Mouse (Mus musculus) ES-E14 (cell line): ENCODE measurements around the gene Rab40c.

Experiments used
- CHD2 ChIP-seq: IDR thresholded peaks from 2 replicates; pipeline ENCODE4 v1.6.1; 2014; ENCODE audit warnings: mild to moderate bottlenecking, low read depth, low read length, inconsistent platforms
- MAFK ChIP-seq: IDR thresholded peaks from 2 replicates; pipeline ENCODE4 v1.6.1; 2014; ENCODE audit warnings: mild to moderate bottlenecking, low read depth, low read length, inconsistent platforms; ENCODE audit not compliant: insufficient read depth
- ZNF384 ChIP-seq: IDR thresholded peaks from 2 replicates; pipeline ENCODE4 v1.6.1; 2012; ENCODE audit warnings: low read depth, low read length, inconsistent platforms

DNA sequence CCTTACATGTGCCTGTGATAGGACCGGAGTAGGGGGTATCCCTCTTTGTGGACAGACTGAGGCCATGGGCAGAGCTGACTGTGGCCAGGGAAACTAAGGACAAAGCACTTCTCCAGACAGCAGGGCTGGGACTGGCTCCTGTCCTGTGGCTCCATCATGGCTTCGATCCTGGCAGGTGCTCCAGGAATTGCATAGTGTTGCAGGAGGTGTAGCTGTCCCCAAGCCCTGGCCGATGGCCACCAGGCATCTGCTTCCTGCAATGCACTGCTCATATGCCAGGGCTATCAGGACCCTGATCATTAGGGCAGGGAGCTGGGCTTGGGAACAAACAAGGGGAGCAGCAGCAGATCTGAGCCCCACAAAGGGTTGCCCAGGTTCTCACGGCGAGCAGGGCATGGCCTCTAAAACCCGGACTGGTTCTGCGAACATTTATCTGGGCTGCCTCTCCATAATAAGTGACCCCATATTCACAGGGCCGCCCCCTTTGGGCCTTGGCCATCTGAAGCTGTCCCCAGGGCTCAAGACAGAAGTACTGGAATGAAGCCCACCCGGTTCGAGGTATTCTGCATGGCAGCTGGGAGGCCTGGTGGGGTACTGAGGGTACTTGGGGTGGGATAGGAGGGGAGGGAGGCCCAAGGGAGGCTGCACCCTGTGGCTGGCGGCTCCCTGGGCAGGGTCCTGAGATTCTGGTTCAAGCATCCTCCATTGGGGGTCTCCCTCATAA, 39.4 kb upstream of the Rab40c start:
- TF ChIP-seq ZNF384: no peak
- no peak for TF ChIP-seq CHD2
- no peak for TF ChIP-seq MAFK
